Mouse (Mus musculus): ENCODE measurements around the gene Magi1. TPM values are rescaled to one million over a fixed set of nuclear protein-coding genes. Genes with fewer than 3 reads are reported as not detected.

The Magi1 gene
- polyA plus RNA-seq, 1 experiment from 2014 or later: 22.9 TPM

DNA sequence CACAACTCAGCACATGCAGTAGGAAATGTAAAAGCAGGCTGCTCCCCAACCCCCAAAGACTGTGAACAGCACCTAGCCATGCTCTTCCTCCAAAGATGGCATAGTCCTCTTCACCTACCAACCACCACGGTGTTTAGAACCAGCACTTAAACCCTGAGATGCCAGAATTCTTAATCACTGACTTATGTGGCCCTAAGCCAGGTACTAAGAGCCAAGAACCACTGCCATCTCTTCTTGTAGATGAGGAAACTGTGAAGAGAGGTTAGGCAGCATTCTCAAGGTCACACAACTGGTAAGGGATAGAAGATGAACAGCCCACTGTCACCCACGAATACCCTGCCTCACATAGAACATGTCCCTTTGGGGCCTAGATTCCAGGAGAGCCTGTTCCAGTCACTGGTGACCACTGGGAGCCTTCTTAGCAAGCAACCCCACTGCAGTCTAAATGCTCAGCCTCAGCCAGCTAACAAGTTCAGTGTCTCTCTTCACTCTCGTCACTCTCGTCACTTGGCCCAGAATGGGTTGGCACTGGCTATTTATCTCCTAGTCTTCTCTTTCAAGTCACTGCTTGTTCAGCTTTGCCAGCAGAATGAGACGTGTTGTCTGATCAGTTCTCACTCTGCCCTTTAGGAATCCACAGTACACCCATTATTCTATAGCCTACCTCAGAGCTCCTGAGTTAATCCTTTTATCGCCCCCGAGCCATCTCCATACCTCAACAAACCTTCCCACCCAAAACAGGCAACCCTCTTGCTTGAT is 19.4 kb downstream of the Magi1 start:
- H3K9ac ChIP-seq (ENCODE audit: low read length): no peak overlapping the region
- WGBS: 62% methylated on average over 7 of the region's 7 CpGs
- no peak for DNase-seq (ENCODE audit: low spot score)

GRCm38 (mm10) chr6:94260831-94261230 is 22.9 kb downstream of the Magi1 start:
- DNase-seq (ENCODE audit: low spot score): no peak
- H3K27me3 ChIP-seq (replicated peaks; ENCODE audit: control insufficient read depth, insufficient read depth, low read length): no peaks in the 10 kb centered on the region
- 94% methylated on average over 5 of the region's 5 CpGs for WGBS
- no peak for ATAC-seq
- H3K36me3 ChIP-seq (ENCODE audit: control insufficient read depth, insufficient read depth, low read length): no peaks in the 10 kb centered on the region
- no peaks in the 10 kb centered on the region for H3K9me3 ChIP-seq (replicated peaks; ENCODE audit: control insufficient read depth, low read length)
- H3K4me1 ChIP-seq (ENCODE audit: control insufficient read depth, insufficient read depth, low read length): peaks cover 2% of the 10 kb centered on the region; the same call in 1 of the 2 replicates
- no peak overlapping the region for H3K4me3 ChIP-seq (ENCODE audit: low read depth, low read length)
- H3K9ac ChIP-seq (ENCODE audit: low read length): no peak overlapping the region
- no peak overlapping the region for H3K4me2 ChIP-seq (ENCODE audit: low read length)
- no peak overlapping the region for H3K27ac ChIP-seq (ENCODE audit: low read depth, low read length)

More for the DNA sequence above, 19.4 kb downstream of the Magi1 start:
- no peaks in the 10 kb centered on the region for H3K9me3 ChIP-seq (replicated peaks; ENCODE audit: control insufficient read depth, low read length)
- no peaks in the 10 kb centered on the region for H3K4me1 ChIP-seq (ENCODE audit: control insufficient read depth, insufficient read depth, low read length)
- ATAC-seq: no peak
- H3K4me2 ChIP-seq (ENCODE audit: low read length): no peak overlapping the region
- no peaks in the 10 kb centered on the region for H3K27me3 ChIP-seq (replicated peaks; ENCODE audit: control insufficient read depth, insufficient read depth, low read length)
- no peak overlapping the region for H3K4me3 ChIP-seq (ENCODE audit: low read depth, low read length)
- H3K36me3 ChIP-seq (ENCODE audit: control insufficient read depth, insufficient read depth, low read length): no peaks in the 10 kb centered on the region
- H3K27ac ChIP-seq (ENCODE audit: low read depth, low read length): no peak overlapping the region

- ATAC-seq: no peak
These were observed 23.7 kb downstream of the Magi1 start for GRCm38 (mm10) chr6:94259981-94260380.

GRCm38 (mm10) chr6:94257831-94258173 is 25.9 kb downstream of the Magi1 start:
- H3K4me3 ChIP-seq (ENCODE audit: low read depth, low read length): no peak overlapping the region
- DNase-seq (ENCODE audit: low spot score): no peak
- H3K27me3 ChIP-seq (replicated peaks; ENCODE audit: control insufficient read depth, insufficient read depth, low read length): no peaks in the 10 kb centered on the region
- 71% methylated on average over 3 of the region's 3 CpGs for WGBS
- H3K9me3 ChIP-seq (replicated peaks; ENCODE audit: control insufficient read depth, low read length): no peaks in the 10 kb centered on the region
- no peaks in the 10 kb centered on the region for H3K36me3 ChIP-seq (ENCODE audit: control insufficient read depth, insufficient read depth, low read length)
- H3K4me1 ChIP-seq (ENCODE audit: control insufficient read depth, insufficient read depth, low read length): peaks cover 10% of the 10 kb centered on the region; the same call in 1 of the 2 replicates
- no peak overlapping the region for H3K27ac ChIP-seq (ENCODE audit: low read depth, low read length)
- no peak overlapping the region for H3K4me2 ChIP-seq (ENCODE audit: low read length)
- H3K9ac ChIP-seq (ENCODE audit: low read length): no peak overlapping the region
- no peak for ATAC-seq

More at GRCm38 (mm10) chr6:94259981-94260380, 23.7 kb downstream of the Magi1 start:
- Histone ChIP-seq H3K9me3 (replicated peaks; ENCODE audit: control insufficient read depth, low read length) (no peaks in the 10 kb centered on the region), H3K36me3 (ENCODE audit: control insufficient read depth, insufficient read depth, low read length) (no peaks in the 10 kb centered on the region), H3K27ac (ENCODE audit: low read depth, low read length) (no peak overlapping the region), H3K4me1 (ENCODE audit: control insufficient read depth, insufficient read depth, low read length) (peaks cover 10% of the 10 kb centered on the region; the same call in 1 of the 2 replicates), H3K27me3 (replicated peaks; ENCODE audit: control insufficient read depth, insufficient read depth, low read length) (no peaks in the 10 kb centered on the region), H3K4me3 (ENCODE audit: low read depth, low read length) (no peak overlapping the region), H3K9ac (ENCODE audit: low read length) (no peak overlapping the region), H3K4me2 (ENCODE audit: low read length) (no peak overlapping the region)
- 89% methylated on average over 2 of the region's 2 CpGs for WGBS
- DNase-seq (ENCODE audit: low spot score): no peak

- Histone ChIP-seq H3K4me1 (ENCODE audit: control insufficient read depth, insufficient read depth, low read length) (peaks cover 10% of the 10 kb centered on the region; the same call in 1 of the 2 replicates), H3K4me2 (ENCODE audit: low read length) (no peak overlapping the region), H3K9ac (ENCODE audit: low read length) (no peak overlapping the region), H3K36me3 (ENCODE audit: control insufficient read depth, insufficient read depth, low read length) (no peaks in the 10 kb centered on the region), H3K27me3 (replicated peaks; ENCODE audit: control insufficient read depth, insufficient read depth, low read length) (no peaks in the 10 kb centered on the region), H3K4me3 (ENCODE audit: low read depth, low read length) (no peak overlapping the region), H3K9me3 (replicated peaks; ENCODE audit: control insufficient read depth, low read length) (no peaks in the 10 kb centered on the region), H3K27ac (ENCODE audit: low read depth, low read length) (no peak overlapping the region)
- 76% methylated on average over 12 of the region's 12 CpGs for WGBS
- no peak for DNase-seq (ENCODE audit: low spot score)
- ATAC-seq: no peak
These were observed 26.5 kb downstream of the Magi1 start for GRCm38 (mm10) chr6:94256982-94257830.

- Histone ChIP-seq H3K9me3 (replicated peaks; ENCODE audit: control insufficient read depth, low read length) (no peaks in the 10 kb centered on the region), H3K27me3 (replicated peaks; ENCODE audit: control insufficient read depth, insufficient read depth, low read length) (no peaks in the 10 kb centered on the region), H3K4me1 (ENCODE audit: control insufficient read depth, insufficient read depth, low read length) (peaks cover 10% of the 10 kb centered on the region; the same call in 1 of the 2 replicates), H3K9ac (ENCODE audit: low read length) (no peak overlapping the region), H3K4me2 (ENCODE audit: low read length) (no peak overlapping the region), H3K4me3 (ENCODE audit: low read depth, low read length) (no peak overlapping the region), H3K36me3 (ENCODE audit: control insufficient read depth, insufficient read depth, low read length) (no peaks in the 10 kb centered on the region), H3K27ac (ENCODE audit: low read depth, low read length) (no peak overlapping the region)
- ATAC-seq: 0 out of 2 replicates have a peak, but pooled peaks have one; percentile 15
- WGBS: 69% methylated on average over 8 of the region's 8 CpGs
- DNase-seq (ENCODE audit: low spot score): no peak
These were observed 29.8 kb downstream of the Magi1 start for GRCm38 (mm10) chr6:94253943-94254342.

- no peak for ATAC-seq
- no peaks in the 10 kb centered on the region for H3K9me3 ChIP-seq (replicated peaks; ENCODE audit: control insufficient read depth, low read length)
These were observed 32.3 kb downstream of the Magi1 start for GRCm38 (mm10) chr6:94251358-94251945.

GRCm38 (mm10) chr6:94249286-94249790 is 34.4 kb downstream of the Magi1 start:
- Histone ChIP-seq H3K27ac (ENCODE audit: low read depth, low read length) (no peak overlapping the region), H3K4me2 (ENCODE audit: low read length) (no peak overlapping the region), H3K27me3 (replicated peaks; ENCODE audit: control insufficient read depth, insufficient read depth, low read length) (no peaks in the 10 kb centered on the region), H3K4me3 (ENCODE audit: low read depth, low read length) (no peak overlapping the region), H3K9ac (ENCODE audit: low read length) (no peak overlapping the region), H3K9me3 (replicated peaks; ENCODE audit: control insufficient read depth, low read length) (no peaks in the 10 kb centered on the region), H3K4me1 (ENCODE audit: control insufficient read depth, insufficient read depth, low read length) (no peaks in the 10 kb centered on the region), H3K36me3 (ENCODE audit: control insufficient read depth, insufficient read depth, low read length) (no peaks in the 10 kb centered on the region)
- ATAC-seq (no peak), DNase-seq (ENCODE audit: low spot score) (no peak)
- WGBS: 91% methylated on average over 9 of the region's 9 CpGs

More at GRCm38 (mm10) chr6:94251358-94251945, 32.3 kb downstream of the Magi1 start:
- DNase-seq (ENCODE audit: low spot score): no peak
- no peak overlapping the region for H3K9ac ChIP-seq (ENCODE audit: low read length)
- no peak overlapping the region for H3K27ac ChIP-seq (ENCODE audit: low read depth, low read length)
- no peaks in the 10 kb centered on the region for H3K36me3 ChIP-seq (ENCODE audit: control insufficient read depth, insufficient read depth, low read length)
- H3K4me3 ChIP-seq (ENCODE audit: low read depth, low read length): no peak overlapping the region
- H3K27me3 ChIP-seq (replicated peaks; ENCODE audit: control insufficient read depth, insufficient read depth, low read length): no peaks in the 10 kb centered on the region
- H3K4me2 ChIP-seq (ENCODE audit: low read length): no peak overlapping the region
- WGBS: 77% methylated on average over 8 of the region's 8 CpGs
- peaks cover 10% of the 10 kb centered on the region; the same call in 1 of the 2 replicates for H3K4me1 ChIP-seq (ENCODE audit: control insufficient read depth, insufficient read depth, low read length)
